Mouse (Mus musculus): ENCODE results near the gene Klf1.

- no peak for TF ChIP-seq CTCF (conservative IDR thresholded peaks at IDR 0.05; ENCODE audit: insufficient read depth, insufficient read length, low read depth, low read length)
- no peak for TF ChIP-seq POLR2A (IDR thresholded peaks at IDR 0.05; ENCODE audit: low read depth, low read length)
Measured at GRCm38 (mm10) chr8:84907037-84907436, 5.3 kb downstream of the Klf1 start.

Measured in kidney, adult 2 months (tissue).